In the genomic region with DNA sequence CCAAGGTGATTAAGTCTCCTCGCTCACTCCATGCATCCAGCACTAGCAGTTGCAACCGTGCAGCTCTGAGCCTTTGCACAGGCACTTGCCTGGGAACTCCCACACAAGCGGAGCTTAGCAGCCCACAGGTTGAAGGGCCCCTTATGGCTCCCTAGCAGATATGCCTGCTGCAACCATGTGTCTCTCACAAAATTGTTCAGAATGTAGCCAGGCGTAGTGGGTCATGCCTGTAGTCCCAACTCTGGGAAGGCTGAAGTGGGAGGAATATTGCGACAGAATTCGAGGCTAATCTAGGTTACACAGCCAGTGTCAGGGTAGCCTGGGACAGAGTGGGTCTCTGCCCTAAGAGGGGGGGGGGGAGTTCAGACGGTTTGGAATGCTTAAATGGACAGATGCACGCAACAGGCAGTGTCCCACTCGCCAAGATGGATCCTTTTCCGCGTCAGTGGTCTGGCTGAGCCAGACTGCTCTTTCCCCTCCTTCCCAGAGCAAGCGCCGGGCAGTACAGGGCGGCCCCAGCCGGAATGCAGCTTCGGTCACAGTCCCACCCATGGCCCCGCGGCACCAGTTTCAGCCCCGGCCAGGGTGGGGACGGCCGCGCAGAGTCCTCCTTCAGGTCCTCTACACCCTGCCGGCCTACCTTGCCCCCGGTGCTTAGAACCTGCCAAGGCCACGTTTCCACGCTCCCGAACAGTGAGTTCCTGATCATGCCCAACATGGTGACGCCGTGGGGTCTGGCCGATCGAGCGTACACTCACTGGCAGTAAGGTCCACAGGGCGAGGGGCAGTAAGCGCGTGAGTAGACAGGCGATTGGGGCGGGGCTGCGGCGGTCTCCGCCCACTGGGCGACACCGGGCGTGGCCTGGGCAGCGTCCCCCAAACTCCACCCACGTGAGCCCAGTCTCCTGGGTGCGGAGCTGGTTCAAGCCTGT, we compare ENCODE assay signal across 7 mouse cellular contexts. TPM values are rescaled to one million over a fixed set of nuclear protein-coding genes. Genes with fewer than 3 reads are reported as not detected.
DNase-seq lines count a peak whose midpoint lies in the region; ATAC-seq lines count a peak whose summit lies in the region.

No protein-coding gene starts in this region.

- peak overlapping the region; percentile 64 for H3K4me2 ChIP-seq in limb, embryonic 11.5 days (ENCODE audit: low read depth, severe bottlenecking)
- H3K4me2 ChIP-seq in midbrain, embryonic 13.5 days (replicated peaks) = peak overlapping the region; percentile 84

- peaks cover 22% of the 10 kb centered on the region for H3K27me3 ChIP-seq in embryonic facial prominence, embryonic 10.5 days (replicated peaks; ENCODE audit: low read depth, poor library complexity, severe bottlenecking)
- H3K27me3 ChIP-seq in limb, embryonic 11.5 days (ENCODE audit: control insufficient read depth, insufficient read depth, low read length) = no peaks in the 10 kb centered on the region
- H3K27me3 ChIP-seq in midbrain, embryonic 13.5 days = peaks cover 23% of the 10 kb centered on the region

- peak overlapping the region; percentile 67 for H3K4me3 ChIP-seq in embryonic facial prominence, embryonic 10.5 days
- peak overlapping the region; percentile 43 for H3K4me3 ChIP-seq in limb, embryonic 11.5 days (ENCODE audit: low read depth, low read length)
- peak overlapping the region; percentile 51 for H3K4me3 ChIP-seq in midbrain, embryonic 13.5 days (replicated peaks)

- no peaks in the 10 kb centered on the region for H3K9me3 ChIP-seq in embryonic facial prominence, embryonic 10.5 days
- no peaks in the 10 kb centered on the region for H3K9me3 ChIP-seq in limb, embryonic 11.5 days (ENCODE audit: control insufficient read depth, low read length)
- H3K9me3 ChIP-seq in midbrain, embryonic 13.5 days = no peaks in the 10 kb centered on the region

- DNase-seq in adrenal gland, postnatal 36 days = peak; percentile 88 to 95
- peak; percentile 89 for DNase-seq in embryonic facial prominence, embryonic 10.5 days (ENCODE audit: low spot score)
- peak; percentile 20 for DNase-seq in gonadal fat pad, adult 2 months (ENCODE audit: low read depth)
- peak; percentile 87 for DNase-seq in kidney, adult 11 months
- DNase-seq in limb, embryonic 11.5 days (ENCODE audit: low spot score) = peak; percentile 88
- DNase-seq in spleen, adult 18-20 months = peak; percentile 64 to 78

- no peaks in the 10 kb centered on the region for H3K36me3 ChIP-seq in embryonic facial prominence, embryonic 10.5 days (replicated peaks)
- no peaks in the 10 kb centered on the region for H3K36me3 ChIP-seq in limb, embryonic 11.5 days (ENCODE audit: control insufficient read depth, insufficient read depth, low read length)
- H3K36me3 ChIP-seq in midbrain, embryonic 13.5 days = no peaks in the 10 kb centered on the region

- peak; percentile 89 for ATAC-seq in limb, embryonic 11.5 days (ENCODE audit: insufficient number of reproducible peaks, low FRiP score, low TSS enrichment, low read depth)
- ATAC-seq in midbrain, embryonic 13.5 days = peak; percentile 92

- peak overlapping the region; percentile 85 for H3K27ac ChIP-seq in embryonic facial prominence, embryonic 10.5 days (replicated peaks)
- H3K27ac ChIP-seq in limb, embryonic 11.5 days (replicated peaks; ENCODE audit: low read depth, low read length) = no peak overlapping the region
- no peak overlapping the region for H3K27ac ChIP-seq in midbrain, embryonic 13.5 days

- H3K4me1 ChIP-seq in embryonic facial prominence, embryonic 10.5 days = peaks cover 13% of the 10 kb centered on the region
- 0 out of 2 replicates have a peak, but pooled peaks cover 3% of the 10 kb centered on the region for H3K4me1 ChIP-seq in limb, embryonic 11.5 days (ENCODE audit: control insufficient read depth, insufficient read depth, low read length)
- H3K4me1 ChIP-seq in midbrain, embryonic 13.5 days (replicated peaks) = peaks cover 10% of the 10 kb centered on the region

- 3% methylated on average over 46 of the region's 46 CpGs for WGBS in embryonic facial prominence, embryonic 10.5 days
- WGBS in limb, embryonic 11.5 days = 3% methylated on average over 46 of the region's 46 CpGs
- WGBS in midbrain, embryonic 13.5 days = 5% methylated on average over 46 of the region's 46 CpGs

- peak overlapping the region; percentile 54 for H3K9ac ChIP-seq in limb, embryonic 11.5 days (ENCODE audit: low read length)
- peak overlapping the region; percentile 66 for H3K9ac ChIP-seq in midbrain, embryonic 13.5 days (replicated peaks)

RNA-seq across cellular contexts. Expression of a gene that starts 30.1 kb away (rescaled TPM):
- total RNA-seq in adrenal gland, postnatal 36 days (2021) = 10 to 100 TPM; 26.5 to 31.9 TPM
- polyA plus RNA-seq in embryonic facial prominence, embryonic 10.5 days (2016; fragmentation: Nextera tagmentation; extraction: Ambion mirVana) = 18.4 and 20.1 TPM in 2 replicates
- polyA plus RNA-seq in gonadal fat pad, adult 2 months (2012; rRNA removed) = 16.7 and 18.9 TPM in 2 replicates
- 20.4 and 21.2 TPM in 2 replicates for polyA plus RNA-seq in limb, embryonic 11.5 days (2014; fragmentation: Nextera tagmentation; extraction: Ambion mirVana)
- polyA plus RNA-seq in midbrain, embryonic 13.5 days (2015; fragmentation: Nextera tagmentation; extraction: Ambion mirVana) = 67.0 and 74.1 TPM in 2 replicates

RNA-seq across cellular contexts. Expression of a gene that starts 30.2 kb away (rescaled TPM):
- 10 to 100 TPM; 18.2 to 28.0 TPM for total RNA-seq in adrenal gland, postnatal 36 days (2021)
- polyA plus RNA-seq in embryonic facial prominence, embryonic 10.5 days (2016; fragmentation: Nextera tagmentation; extraction: Ambion mirVana) = 4.1 and 5.2 TPM in 2 replicates
- 72.8 and 134 TPM in 2 replicates for polyA plus RNA-seq in gonadal fat pad, adult 2 months (2012; rRNA removed)
- polyA plus RNA-seq in limb, embryonic 11.5 days (2014; fragmentation: Nextera tagmentation; extraction: Ambion mirVana) = 1.3 and 3.8 TPM in 2 replicates
- 2.7 and 3.4 TPM in 2 replicates for polyA plus RNA-seq in midbrain, embryonic 13.5 days (2015; fragmentation: Nextera tagmentation; extraction: Ambion mirVana)

RNA-seq across cellular contexts. Expression of a gene that starts 49.6 kb away (rescaled TPM):
- not detected for total RNA-seq in adrenal gland, postnatal 36 days (2021)
- polyA plus RNA-seq in embryonic facial prominence, embryonic 10.5 days (2016; fragmentation: Nextera tagmentation; extraction: Ambion mirVana) = not detected in 2 replicates
- polyA plus RNA-seq in gonadal fat pad, adult 2 months (2012; rRNA removed) = 0.12 TPM in 1 of 2 replicates, not detected in the other
- not detected in 2 replicates for polyA plus RNA-seq in limb, embryonic 11.5 days (2014; fragmentation: Nextera tagmentation; extraction: Ambion mirVana)
- 0.12 TPM in 1 of 2 replicates, not detected in the other for polyA plus RNA-seq in midbrain, embryonic 13.5 days (2015; fragmentation: Nextera tagmentation; extraction: Ambion mirVana)

Comparison
In these comparisons a context has a peak if more than half of its experiments do, and no peak if none do; other contexts are left out.
1. DNase-seq: peak in every context shown above with its lines; median percentile 92 in adrenal gland, postnatal 36 days; 89 in embryonic facial prominence, embryonic 10.5 days; 88 in limb, embryonic 11.5 days; 87 in kidney, adult 11 months; 71 in spleen, adult 18-20 months; 20 in gonadal fat pad, adult 2 months.
2. RNA of a gene that starts 30.2 kb away (polyA plus RNA-seq): 72.8 to 134 TPM in gonadal fat pad, adult 2 months; 4.1 to 5.2 TPM in embryonic facial prominence, embryonic 10.5 days, 1.3 to 3.8 TPM in limb, embryonic 11.5 days and 2.7 to 3.4 TPM in midbrain, embryonic 13.5 days; every median in the first group is over 10 times any median in the second.
3. Peak in every context shown above with its lines, with median percentiles within 50 percentile points of each other: H3K4me3 ChIP-seq.